Mouse (Mus musculus): ENCODE data around the gene Mtmr14. TPM values are rescaled to one million over a fixed set of nuclear protein-coding genes. Genes with fewer than 3 reads are reported as not detected.

Mtmr14 gene
- polyA plus RNA-seq, 1 experiment from 2014 or later = 34.1 TPM

DNA sequence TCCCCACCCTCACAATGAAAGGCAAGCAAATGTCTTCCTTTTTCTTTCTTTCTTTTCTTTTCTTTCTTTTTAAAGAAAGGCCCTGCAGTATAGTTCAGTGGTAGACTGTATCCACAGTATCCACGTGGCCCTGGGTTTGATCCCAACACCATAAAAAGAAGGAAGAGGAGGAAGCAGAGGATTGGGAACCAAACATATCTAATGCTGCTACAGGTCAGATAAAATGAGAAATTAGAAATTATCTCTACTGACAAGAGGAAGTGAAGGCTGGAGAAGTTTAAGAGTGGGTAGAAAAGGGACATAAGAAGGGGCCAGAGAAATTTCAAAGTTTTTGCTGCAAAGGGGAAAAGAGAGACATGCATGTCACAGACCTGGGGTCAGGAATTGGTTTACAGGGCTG lies 48.7 kb downstream of the Mtmr14 start:
- Histone ChIP-seq H3K9ac (ENCODE audit: low read depth, low read length) (no peak overlapping the region), H3K36me3 (ENCODE audit: control insufficient read depth, insufficient read depth, low read length) (no peaks in the 10 kb centered on the region), H3K4me1 (ENCODE audit: control insufficient read depth, insufficient read depth, low read depth, low read length) (peaks cover 13% of the 10 kb centered on the region), H3K4me3 (ENCODE audit: low read length) (no peak overlapping the region), H3K27ac (ENCODE audit: low read depth, low read length) (no peak overlapping the region), H3K27me3 (replicated peaks; ENCODE audit: control insufficient read depth, insufficient read depth, low read length) (peaks cover 11% of the 10 kb centered on the region), H3K9me3 (ENCODE audit: control insufficient read depth, low read length) (no peaks in the 10 kb centered on the region), H3K4me2 (ENCODE audit: low read length) (no peak overlapping the region)
- ATAC-seq = no peak
- 70% methylated on average over 1 of the region's 1 CpGs for WGBS

DNA sequence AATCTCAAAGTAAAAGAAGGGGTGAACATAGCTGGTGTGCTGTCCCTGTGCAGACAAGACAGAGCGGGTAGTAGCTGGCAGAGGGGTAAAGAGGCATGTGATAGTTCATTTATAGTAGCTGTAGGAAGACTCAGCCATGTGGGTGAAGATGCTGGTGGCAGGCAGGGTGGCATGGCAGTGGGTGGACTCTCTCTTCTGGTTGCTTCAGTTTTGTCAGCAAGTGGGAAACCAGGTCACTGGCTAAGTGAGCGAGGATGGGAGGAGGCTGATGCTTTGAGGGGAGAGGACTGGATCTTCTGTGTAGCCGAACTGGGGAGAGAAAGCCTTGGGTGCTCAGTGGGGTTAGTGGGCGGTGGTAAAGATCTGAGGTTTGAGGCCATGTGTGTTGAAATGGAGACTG lies 49.6 kb downstream of the Mtmr14 start:
- Histone ChIP-seq H3K4me3 (ENCODE audit: low read length) (no peak overlapping the region), H3K9ac (ENCODE audit: low read depth, low read length) (no peak overlapping the region), H3K27ac (ENCODE audit: low read depth, low read length) (no peak overlapping the region), H3K9me3 (ENCODE audit: control insufficient read depth, low read length) (no peaks in the 10 kb centered on the region), H3K4me1 (ENCODE audit: control insufficient read depth, insufficient read depth, low read depth, low read length) (peaks cover 8% of the 10 kb centered on the region), H3K27me3 (replicated peaks; ENCODE audit: control insufficient read depth, insufficient read depth, low read length) (peaks cover 11% of the 10 kb centered on the region), H3K4me2 (ENCODE audit: low read length) (no peak overlapping the region), H3K36me3 (ENCODE audit: control insufficient read depth, insufficient read depth, low read length) (no peaks in the 10 kb centered on the region)
- WGBS = 69% methylated on average over 4 of the region's 4 CpGs
- no peak for ATAC-seq

DNA sequence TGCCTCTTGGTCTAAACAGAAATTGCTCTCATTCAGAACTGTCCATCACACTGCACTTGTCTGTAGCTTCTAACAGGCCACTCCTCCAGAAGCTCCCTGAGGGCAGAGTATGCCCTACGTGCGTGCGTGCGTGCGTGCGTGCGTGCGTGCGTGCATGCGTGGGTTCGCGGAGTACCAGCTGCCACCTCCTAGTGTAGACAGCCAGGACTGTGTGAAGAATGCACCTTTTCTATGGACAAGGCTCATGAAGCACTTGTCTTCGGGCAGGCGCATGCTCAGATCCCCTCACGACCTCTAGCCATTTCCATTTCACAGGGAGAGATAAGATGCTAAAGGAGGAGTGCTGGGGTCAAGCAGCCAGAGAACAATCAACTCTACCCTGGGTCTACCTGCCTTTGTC lies 51.7 kb downstream of the Mtmr14 start:
- Histone ChIP-seq H3K4me3 (ENCODE audit: low read length) (no peak overlapping the region), H3K9me3 (ENCODE audit: control insufficient read depth, low read length) (no peaks in the 10 kb centered on the region), H3K4me1 (ENCODE audit: control insufficient read depth, insufficient read depth, low read depth, low read length) (no peaks in the 10 kb centered on the region), H3K27ac (ENCODE audit: low read depth, low read length) (no peak overlapping the region), H3K27me3 (replicated peaks; ENCODE audit: control insufficient read depth, insufficient read depth, low read length) (no peaks in the 10 kb centered on the region; the same call in 1 of the 2 replicates), H3K4me2 (ENCODE audit: low read length) (no peak overlapping the region), H3K9ac (ENCODE audit: low read depth, low read length) (no peak overlapping the region), H3K36me3 (ENCODE audit: control insufficient read depth, insufficient read depth, low read length) (no peaks in the 10 kb centered on the region)
- 90% methylated on average over 15 of the region's 15 CpGs for WGBS
- ATAC-seq = no peak

DNA sequence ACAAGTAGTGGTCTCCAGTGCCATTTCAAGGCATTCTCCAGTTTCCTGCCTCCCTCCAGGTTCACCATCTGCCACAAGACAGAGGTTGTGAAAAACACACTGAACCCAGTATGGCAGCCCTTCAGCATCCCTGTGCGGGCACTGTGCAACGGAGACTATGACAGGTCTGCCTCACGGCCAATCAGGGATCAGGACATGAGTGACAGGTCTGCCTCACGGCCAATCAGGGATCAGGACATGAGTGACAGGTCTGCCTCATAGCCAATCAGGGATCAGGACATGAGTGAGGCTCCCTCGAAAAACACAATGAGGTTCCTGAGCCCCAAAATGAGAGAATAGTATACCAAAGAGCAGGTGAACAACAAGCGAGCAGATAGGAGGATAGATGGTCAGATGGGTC lies 52.7 kb downstream of the Mtmr14 start:
- H3K9me3 ChIP-seq (ENCODE audit: control insufficient read depth, low read length) = no peaks in the 10 kb centered on the region
- WGBS = 68% methylated on average over 6 of the region's 6 CpGs
- no peaks in the 10 kb centered on the region for H3K27me3 ChIP-seq (replicated peaks; ENCODE audit: control insufficient read depth, insufficient read depth, low read length)
- H3K4me2 ChIP-seq (ENCODE audit: low read length) = no peak overlapping the region
- no peak for ATAC-seq
- H3K27ac ChIP-seq (ENCODE audit: low read depth, low read length) = no peak overlapping the region
- no peaks in the 10 kb centered on the region for H3K4me1 ChIP-seq (ENCODE audit: control insufficient read depth, insufficient read depth, low read depth, low read length)
- no peak overlapping the region for H3K4me3 ChIP-seq (ENCODE audit: low read length)
- no peaks in the 10 kb centered on the region for H3K36me3 ChIP-seq (ENCODE audit: control insufficient read depth, insufficient read depth, low read length)
- H3K9ac ChIP-seq (ENCODE audit: low read depth, low read length) = no peak overlapping the region

DNA sequence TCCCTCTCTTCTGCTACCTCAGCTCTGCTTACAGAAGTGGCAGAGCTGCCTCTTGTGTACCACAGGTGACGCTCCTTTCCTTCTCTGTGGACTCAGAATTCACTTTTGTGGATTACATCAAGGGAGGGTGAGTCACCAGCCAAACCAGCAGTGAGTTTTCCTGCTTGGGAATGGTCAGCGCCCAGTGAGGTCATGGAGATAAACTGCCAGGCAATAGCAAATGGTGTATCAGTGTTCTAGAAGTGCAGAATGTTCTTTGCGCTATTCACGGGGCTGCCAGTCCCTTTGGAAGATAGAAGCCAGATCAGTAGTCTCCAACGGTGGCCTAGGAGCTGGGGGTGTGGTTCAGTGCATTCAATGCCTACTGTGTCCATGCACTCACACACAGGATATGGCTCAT lies 55.3 kb downstream of the Mtmr14 start:
- WGBS = 73% methylated on average over 5 of the region's 5 CpGs
- Histone ChIP-seq H3K36me3 (ENCODE audit: control insufficient read depth, insufficient read depth, low read length) (no peaks in the 10 kb centered on the region), H3K4me1 (ENCODE audit: control insufficient read depth, insufficient read depth, low read depth, low read length) (no peaks in the 10 kb centered on the region)

DNA sequence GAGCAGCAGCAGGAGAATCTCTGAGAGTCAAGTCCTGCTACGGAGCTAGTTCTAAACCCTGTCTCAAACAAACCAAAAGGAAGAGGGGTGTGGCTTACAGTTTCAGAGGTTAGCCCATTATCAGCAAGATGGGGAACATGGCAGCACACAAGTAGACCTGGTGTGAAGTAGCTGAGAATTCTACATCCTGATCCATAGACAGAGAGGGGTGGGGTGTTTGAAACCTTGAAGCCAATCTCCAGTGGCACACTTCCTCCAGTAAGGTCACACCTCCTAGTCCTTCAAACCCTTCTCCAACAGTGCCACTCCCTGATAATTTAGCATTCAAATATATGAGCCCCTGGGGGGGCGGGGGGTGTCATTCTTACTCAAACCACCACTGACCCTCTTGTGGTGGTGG lies 58.4 kb downstream of the Mtmr14 start:
- Histone ChIP-seq H3K4me1 (ENCODE audit: control insufficient read depth, insufficient read depth, low read depth, low read length) (no peaks in the 10 kb centered on the region), H3K9ac (ENCODE audit: low read depth, low read length) (no peak overlapping the region), H3K36me3 (ENCODE audit: control insufficient read depth, insufficient read depth, low read length) (no peaks in the 10 kb centered on the region), H3K27ac (ENCODE audit: low read depth, low read length) (no peak overlapping the region), H3K9me3 (ENCODE audit: control insufficient read depth, low read length) (no peaks in the 10 kb centered on the region), H3K4me2 (ENCODE audit: low read length) (no peak overlapping the region), H3K27me3 (replicated peaks; ENCODE audit: control insufficient read depth, insufficient read depth, low read length) (no peaks in the 10 kb centered on the region), H3K4me3 (ENCODE audit: low read length) (no peak overlapping the region)
- no peak for ATAC-seq
- 74% methylated on average over 2 of the region's 2 CpGs for WGBS

More for the DNA sequence above, 55.3 kb downstream of the Mtmr14 start:
- no peaks in the 10 kb centered on the region for H3K9me3 ChIP-seq (ENCODE audit: control insufficient read depth, low read length)
- ATAC-seq = no peak
- no peak overlapping the region for H3K4me2 ChIP-seq (ENCODE audit: low read length)
- no peak overlapping the region for H3K27ac ChIP-seq (ENCODE audit: low read depth, low read length)
- H3K4me3 ChIP-seq (ENCODE audit: low read length) = no peak overlapping the region
- H3K9ac ChIP-seq (ENCODE audit: low read depth, low read length) = no peak overlapping the region
- no peaks in the 10 kb centered on the region for H3K27me3 ChIP-seq (replicated peaks; ENCODE audit: control insufficient read depth, insufficient read depth, low read length)

DNA sequence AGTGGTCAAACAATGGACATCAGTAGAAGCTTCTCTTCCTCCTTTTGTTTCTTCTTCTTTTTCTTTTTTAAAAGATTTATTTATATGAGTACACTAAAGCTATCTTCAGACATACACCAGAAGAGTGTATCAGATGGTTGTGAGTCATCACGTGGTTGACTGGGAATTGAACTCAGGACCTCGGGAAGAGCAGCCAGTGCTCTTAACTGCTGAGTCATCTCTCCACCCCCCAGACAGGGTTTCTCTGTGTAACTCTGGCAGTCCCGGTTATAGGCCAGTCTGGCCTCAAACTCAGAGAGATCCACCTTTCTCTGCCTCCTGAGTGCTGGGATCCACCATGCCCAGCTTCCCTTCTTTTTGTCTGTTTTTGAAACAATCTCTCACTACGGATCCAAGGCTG lies 59.0 kb downstream of the Mtmr14 start:
- Histone ChIP-seq H3K4me1 (ENCODE audit: control insufficient read depth, insufficient read depth, low read depth, low read length) (no peaks in the 10 kb centered on the region), H3K27me3 (replicated peaks; ENCODE audit: control insufficient read depth, insufficient read depth, low read length) (no peaks in the 10 kb centered on the region), H3K9me3 (ENCODE audit: control insufficient read depth, low read length) (no peaks in the 10 kb centered on the region), H3K36me3 (ENCODE audit: control insufficient read depth, insufficient read depth, low read length) (no peaks in the 10 kb centered on the region), H3K27ac (ENCODE audit: low read depth, low read length) (no peak overlapping the region), H3K4me2 (ENCODE audit: low read length) (no peak overlapping the region), H3K9ac (ENCODE audit: low read depth, low read length) (no peak overlapping the region), H3K4me3 (ENCODE audit: low read length) (no peak overlapping the region)
- WGBS = 73% methylated on average over 4 of the region's 4 CpGs
- no peak for ATAC-seq

DNA sequence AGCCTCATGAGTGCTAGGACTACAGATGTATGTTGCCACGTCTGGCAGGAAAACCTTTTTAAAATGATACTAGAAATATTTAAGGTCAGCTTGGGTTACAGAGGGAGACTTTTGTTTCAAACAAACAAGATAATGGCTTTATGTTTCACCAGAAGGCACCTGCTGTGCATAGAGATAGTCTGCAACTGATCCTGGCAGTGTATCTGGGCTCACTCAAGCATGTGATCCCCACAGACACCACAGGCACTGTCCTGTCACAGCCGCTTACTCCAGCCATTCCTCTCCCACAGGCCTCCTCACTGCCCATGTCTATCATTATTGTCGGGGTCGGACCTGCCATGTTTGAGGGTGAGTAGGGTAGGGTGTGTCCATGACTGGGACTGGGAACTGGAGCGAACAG lies 63.7 kb downstream of the Mtmr14 start:
- H3K4me2 ChIP-seq (ENCODE audit: low read length) = no peak overlapping the region
- H3K9me3 ChIP-seq (ENCODE audit: control insufficient read depth, low read length) = no peaks in the 10 kb centered on the region
- no peak overlapping the region for H3K4me3 ChIP-seq (ENCODE audit: low read length)

DNA sequence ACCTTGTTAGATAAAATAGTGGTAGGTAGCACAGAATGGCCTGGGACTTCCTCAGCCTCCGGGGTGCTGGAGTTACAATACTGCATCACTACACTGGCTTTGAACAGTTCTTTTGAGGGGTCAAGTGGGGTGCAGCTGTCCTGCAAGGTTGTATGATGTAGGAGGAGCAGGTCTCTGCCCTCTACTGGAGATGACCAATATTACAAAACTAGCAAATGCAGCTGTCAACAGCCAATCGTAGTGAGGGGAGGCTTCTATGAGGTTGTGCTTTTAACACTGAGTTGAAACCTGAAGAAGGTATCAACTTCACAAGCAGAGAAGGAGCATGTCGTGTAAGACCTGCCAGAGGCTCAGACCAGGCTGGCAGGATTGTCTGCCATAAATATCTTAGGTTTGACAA lies 64.6 kb downstream of the Mtmr14 start:
- 24% methylated on average over 3 of the region's 3 CpGs for WGBS
- no peaks in the 10 kb centered on the region for H3K9me3 ChIP-seq (ENCODE audit: control insufficient read depth, low read length)
- no peak for ATAC-seq
- H3K4me3 ChIP-seq (ENCODE audit: low read length) = no peak overlapping the region
- no peak overlapping the region for H3K27ac ChIP-seq (ENCODE audit: low read depth, low read length)
- no peaks in the 10 kb centered on the region for H3K27me3 ChIP-seq (replicated peaks; ENCODE audit: control insufficient read depth, insufficient read depth, low read length)
- no peak overlapping the region for H3K9ac ChIP-seq (ENCODE audit: low read depth, low read length)
- H3K4me2 ChIP-seq (ENCODE audit: low read length) = no peak overlapping the region
- H3K4me1 ChIP-seq (ENCODE audit: control insufficient read depth, insufficient read depth, low read depth, low read length) = no peaks in the 10 kb centered on the region; the same call in 1 of the 2 replicates
- H3K36me3 ChIP-seq (ENCODE audit: control insufficient read depth, insufficient read depth, low read length) = no peaks in the 10 kb centered on the region

More for the DNA sequence above, 63.7 kb downstream of the Mtmr14 start:
- 83% methylated on average over 5 of the region's 5 CpGs for WGBS
- Histone ChIP-seq H3K9ac (ENCODE audit: low read depth, low read length) (no peak overlapping the region), H3K4me1 (ENCODE audit: control insufficient read depth, insufficient read depth, low read depth, low read length) (no peaks in the 10 kb centered on the region; the same call in 1 of the 2 replicates), H3K36me3 (ENCODE audit: control insufficient read depth, insufficient read depth, low read length) (no peaks in the 10 kb centered on the region), H3K27me3 (replicated peaks; ENCODE audit: control insufficient read depth, insufficient read depth, low read length) (no peaks in the 10 kb centered on the region), H3K27ac (ENCODE audit: low read depth, low read length) (no peak overlapping the region)
- no peak for ATAC-seq

All from hindbrain, embryonic 16.5 days (tissue).